ENCODE assay signal across 26 mouse cellular contexts in the genomic region with DNA sequence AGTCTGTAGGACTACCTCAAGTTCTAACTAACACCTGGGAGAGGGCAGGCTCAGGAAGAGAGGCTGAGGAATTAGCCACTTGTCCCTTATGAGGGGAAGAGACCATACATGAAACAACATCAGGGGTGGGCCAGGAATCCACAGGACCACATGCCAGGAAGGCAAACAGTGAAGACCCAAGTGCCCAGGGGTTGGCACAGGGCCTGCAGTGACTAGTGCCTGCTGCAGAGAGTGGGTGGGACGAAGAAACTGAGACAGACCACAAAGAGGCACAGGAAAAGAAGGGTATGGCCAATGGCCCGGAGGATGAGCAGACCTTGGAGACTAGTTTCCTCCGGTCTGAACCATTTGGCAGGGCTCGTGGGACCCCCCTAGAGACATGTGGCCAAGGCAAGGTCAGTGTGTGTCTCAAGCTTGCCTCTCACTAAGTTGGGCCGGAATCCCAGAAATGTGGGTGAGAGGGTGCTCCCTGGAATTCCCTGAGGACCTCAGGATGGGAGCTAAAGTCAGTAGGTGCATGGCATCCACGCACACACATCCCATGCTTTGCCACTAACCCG. TPM values are rescaled to one million over a fixed set of nuclear protein-coding genes. Genes with fewer than 3 reads are reported as not detected.
DNase-seq lines count a peak whose midpoint lies in the region; ATAC-seq lines count a peak whose summit lies in the region.
"Had no signal": no experiment of that assay in that cellular context is flagged by ENCODE, and none has a peak within 500 bp of the region (broad histone marks: within the 10 kb centered on the region; RNA-seq: fewer than 3 reads in every experiment).

No protein-coding gene starts in this region.

- peak; percentile 36 for DNase-seq in cerebellum, adult 11-12 months
- no peak for DNase-seq in cerebellum, adult 11 months
- no peak for DNase-seq in heart, postnatal 36 days
- DNase-seq in midbrain, embryonic 11.5 days (ENCODE audit: low spot score, missing footprints): peak; percentile 23
- DNase-seq in midbrain, embryonic 14.5 days: no peak
- DNase-seq: cerebellum, adult 9-10 months; cerebellum, postnatal 36 days; kidney, adult 2 months; kidney, postnatal 10 days; layer of hippocampus, postnatal 36 days; retina, postnatal 1 day; right cerebral cortex, postnatal 25 days had no signal

- no peak overlapping the region for H3K9ac ChIP-seq in heart, embryonic 15.5 days
- H3K9ac ChIP-seq in midbrain, embryonic 11.5 days (ENCODE audit: low read length): no peak overlapping the region
- H3K9ac ChIP-seq in midbrain, embryonic 14.5 days (replicated peaks; ENCODE audit: low read length): no peak overlapping the region
- 0 out of 2 replicates have a peak overlapping the region, but pooled peaks have one; percentile 19 for H3K9ac ChIP-seq in limb, embryonic 13.5 days
- H3K9ac ChIP-seq in hindbrain, embryonic 13.5 days: no peak overlapping the region
- H3K9ac ChIP-seq: embryonic facial prominence, embryonic 12.5 days; intestine, embryonic 15.5 days; limb, embryonic 12.5 days; lung, embryonic 15.5 days; midbrain, embryonic 13.5 days; stomach, embryonic 15.5 days had no signal

- H3K4me3 ChIP-seq in heart, embryonic 15.5 days: no peak overlapping the region
- H3K4me3 ChIP-seq in midbrain, embryonic 11.5 days (ENCODE audit: low read depth, low read length): no peak overlapping the region
- H3K4me3 ChIP-seq in midbrain, embryonic 14.5 days (replicated peaks; ENCODE audit: low read depth, low read length): no peak overlapping the region
- no peak overlapping the region for H3K4me3 ChIP-seq in limb, embryonic 13.5 days
- H3K4me3 ChIP-seq in hindbrain, embryonic 13.5 days: no peak overlapping the region
- H3K4me3 ChIP-seq: embryonic facial prominence, embryonic 12.5 days; intestine, embryonic 15.5 days; lung, embryonic 15.5 days; midbrain, embryonic 13.5 days; stomach, embryonic 15.5 days had no signal

- H3K4me1 ChIP-seq in heart, embryonic 15.5 days (replicated peaks): peaks cover 46% of the 10 kb centered on the region
- peaks cover 7% of the 10 kb centered on the region for H3K4me1 ChIP-seq in midbrain, embryonic 11.5 days (ENCODE audit: control insufficient read depth, insufficient read depth, low read length)
- H3K4me1 ChIP-seq in midbrain, embryonic 14.5 days (ENCODE audit: control insufficient read depth, insufficient read depth, low read length): peaks cover 11% of the 10 kb centered on the region
- peaks cover 28% of the 10 kb centered on the region for H3K4me1 ChIP-seq in limb, embryonic 13.5 days
- peaks cover 26% of the 10 kb centered on the region for H3K4me1 ChIP-seq in hindbrain, embryonic 13.5 days (replicated peaks)

- no peaks in the 10 kb centered on the region for H3K9me3 ChIP-seq in heart, embryonic 15.5 days (replicated peaks)
- no peaks in the 10 kb centered on the region for H3K9me3 ChIP-seq in midbrain, embryonic 11.5 days (ENCODE audit: control insufficient read depth, low read length)
- H3K9me3 ChIP-seq in midbrain, embryonic 14.5 days (ENCODE audit: control insufficient read depth, low read length): peaks cover 3% of the 10 kb centered on the region; the same call in 1 of the 2 replicates
- H3K9me3 ChIP-seq in limb, embryonic 13.5 days: no peaks in the 10 kb centered on the region
- no peaks in the 10 kb centered on the region for H3K9me3 ChIP-seq in hindbrain, embryonic 13.5 days
- H3K9me3 ChIP-seq: embryonic facial prominence, embryonic 12.5 days; forebrain, embryonic 10.5 days; intestine, embryonic 15.5 days; limb, embryonic 12.5 days; lung, embryonic 15.5 days; midbrain, embryonic 13.5 days; stomach, embryonic 15.5 days had no signal

- intact Hi-C loops in heart, postnatal 36 days (cut with DNase I): loop anchor here (2.0 to 5.0 kb wide), 2 partner anchors 17 to 60 kb away; no protein-coding TSS in a partner anchor

- no peaks in the 10 kb centered on the region for H3K27me3 ChIP-seq in heart, embryonic 15.5 days
- H3K27me3 ChIP-seq in midbrain, embryonic 11.5 days (ENCODE audit: control insufficient read depth, insufficient read depth, low read length): no peaks in the 10 kb centered on the region
- no peaks in the 10 kb centered on the region for H3K27me3 ChIP-seq in midbrain, embryonic 14.5 days (ENCODE audit: control insufficient read depth, insufficient read depth, low read length)
- no peaks in the 10 kb centered on the region for H3K27me3 ChIP-seq in limb, embryonic 13.5 days
- peaks cover 8% of the 10 kb centered on the region; the same call in 1 of the 2 replicates for H3K27me3 ChIP-seq in hindbrain, embryonic 13.5 days
- H3K27me3 ChIP-seq: embryonic facial prominence, embryonic 12.5 days; intestine, embryonic 15.5 days; lung, embryonic 15.5 days; Patski; stomach, embryonic 15.5 days had no signal

- no peaks in the 10 kb centered on the region for H3K36me3 ChIP-seq in heart, embryonic 15.5 days
- no peaks in the 10 kb centered on the region for H3K36me3 ChIP-seq in midbrain, embryonic 11.5 days (ENCODE audit: control insufficient read depth, insufficient read depth, low read length)
- no peaks in the 10 kb centered on the region for H3K36me3 ChIP-seq in midbrain, embryonic 14.5 days (ENCODE audit: control insufficient read depth, insufficient read depth, low read length)
- H3K36me3 ChIP-seq in limb, embryonic 13.5 days: peaks cover 5% of the 10 kb centered on the region; the same call in 1 of the 2 replicates
- H3K36me3 ChIP-seq in hindbrain, embryonic 13.5 days: 0 out of 2 replicates have a peak, but pooled peaks cover 6% of the 10 kb centered on the region
- H3K36me3 ChIP-seq: embryonic facial prominence, embryonic 12.5 days; forebrain, embryonic 10.5 days; intestine, embryonic 15.5 days; lung, embryonic 15.5 days; midbrain, embryonic 13.5 days; stomach, embryonic 15.5 days had no signal

- ATAC-seq in heart, embryonic 15.5 days (replicated peaks; ENCODE audit: insufficient number of reproducible peaks, insufficient read depth, low FRiP score, low read depth): no peak
- no peak for ATAC-seq in midbrain, embryonic 11.5 days (ENCODE audit: low FRiP score)
- no peak for ATAC-seq in midbrain, embryonic 14.5 days (ENCODE audit: low FRiP score, low TSS enrichment)
- no peak for ATAC-seq in limb, embryonic 13.5 days (ENCODE audit: low FRiP score, low read depth)
- ATAC-seq in hindbrain, embryonic 13.5 days (ENCODE audit: low FRiP score): no peak
- ATAC-seq: forebrain, embryonic 16.5 days; hindbrain, postnatal 0 days; intestine, embryonic 15.5 days; midbrain, embryonic 13.5 days; Patski had no signal

- WGBS in heart, embryonic 15.5 days: 81% methylated on average over 7 of the region's 7 CpGs
- WGBS in midbrain, embryonic 11.5 days: 91% methylated on average over 7 of the region's 7 CpGs
- WGBS in midbrain, embryonic 14.5 days: 89% methylated on average over 7 of the region's 7 CpGs
- WGBS in limb, embryonic 13.5 days: 89% methylated on average over 7 of the region's 7 CpGs
- 83% methylated on average over 7 of the region's 7 CpGs for WGBS in hindbrain, embryonic 13.5 days

- peak overlapping the region; percentile 96 for H3K27ac ChIP-seq in heart, embryonic 15.5 days
- H3K27ac ChIP-seq in midbrain, embryonic 11.5 days (ENCODE audit: low read depth, low read length): no peak overlapping the region
- no peak overlapping the region for H3K27ac ChIP-seq in midbrain, embryonic 14.5 days (replicated peaks; ENCODE audit: low read depth, low read length)
- no peak overlapping the region for H3K27ac ChIP-seq in limb, embryonic 13.5 days
- H3K27ac ChIP-seq in hindbrain, embryonic 13.5 days: no peak overlapping the region
- H3K27ac ChIP-seq: embryonic facial prominence, embryonic 12.5 days; hindbrain, postnatal 0 days; intestine, embryonic 15.5 days; limb, embryonic 12.5 days; lung, embryonic 15.5 days; midbrain, embryonic 13.5 days; stomach, embryonic 15.5 days had no signal

- no peak overlapping the region for H3K4me2 ChIP-seq in heart, embryonic 15.5 days
- H3K4me2 ChIP-seq in midbrain, embryonic 11.5 days: no peak overlapping the region
- no peak overlapping the region for H3K4me2 ChIP-seq in midbrain, embryonic 14.5 days (ENCODE audit: low read length)
- H3K4me2 ChIP-seq in limb, embryonic 13.5 days (replicated peaks): no peak overlapping the region
- no peak overlapping the region for H3K4me2 ChIP-seq in hindbrain, embryonic 13.5 days
- H3K4me2 ChIP-seq: embryonic facial prominence, embryonic 12.5 days; liver, embryonic 11.5 days had no signal

RNA-seq across cellular contexts. Expression of a gene that starts 1.6 kb away (rescaled TPM):
- 4.7 and 5.7 TPM in 2 replicates for polyA plus RNA-seq in heart, embryonic 15.5 days (2015; fragmentation: Nextera tagmentation; extraction: Ambion mirVana)
- 10 to 100 TPM in 1 of 2 experiments, 1 to 10 TPM in 1; 8.8 to 10.4 TPM for total RNA-seq in heart, postnatal 36 days (2021)
- polyA plus RNA-seq in midbrain, embryonic 11.5 days (2014; fragmentation: Nextera tagmentation; extraction: Ambion mirVana): 0.90 and 1.8 TPM in 2 replicates
- polyA plus RNA-seq in midbrain, embryonic 14.5 days (2014; fragmentation: Nextera tagmentation; extraction: Ambion mirVana): 2.4 and 2.6 TPM in 2 replicates
- polyA plus RNA-seq in limb, embryonic 13.5 days (2015; fragmentation: Nextera tagmentation; extraction: Ambion mirVana): 7.1 and 7.8 TPM in 2 replicates
- 1.8 and 1.9 TPM in 2 replicates for polyA plus RNA-seq in hindbrain, embryonic 13.5 days (2015; fragmentation: Nextera tagmentation; extraction: Ambion mirVana)

Comparison
In these comparisons a context has a peak if more than half of its experiments do, and no peak if none do; other contexts are left out.
1. DNase-seq: peak in cerebellum, adult 11-12 months (single experiment) and midbrain, embryonic 11.5 days (single experiment); none in cerebellum, adult 11 months (single experiment), heart, postnatal 36 days (0 of 2) and midbrain, embryonic 14.5 days (single experiment).